ENCODE assay signal across 8 mouse cellular contexts in the genomic region with DNA sequence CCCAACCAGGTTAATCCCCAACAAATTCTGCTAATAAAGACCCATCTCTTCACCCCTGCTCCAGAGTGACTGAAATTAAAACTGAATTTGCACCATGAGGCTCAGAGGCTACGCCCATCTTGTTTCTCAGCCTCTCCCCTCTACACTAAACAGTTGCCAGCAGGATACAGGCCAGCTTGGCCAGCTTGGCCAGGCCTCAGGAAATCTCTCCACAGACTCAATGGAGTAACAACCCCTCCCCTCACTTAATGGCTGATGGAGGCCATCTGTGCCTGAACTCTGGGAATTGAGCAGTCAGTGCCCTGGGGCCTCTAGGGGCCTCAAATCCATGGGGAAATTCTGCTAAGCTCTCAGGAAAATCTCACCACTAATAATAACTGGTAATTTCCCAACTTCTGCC.
DNase-seq lines count a peak whose midpoint lies in the region; ATAC-seq lines count a peak whose summit lies in the region.

No protein-coding gene starts in this region.

- H3K9me3 ChIP-seq in heart, embryonic 10.5 days = no peaks in the 10 kb centered on the region
- no peaks in the 10 kb centered on the region for H3K9me3 ChIP-seq in embryonic facial prominence, embryonic 14.5 days (ENCODE audit: control insufficient read depth, low read length)

- no peak overlapping the region for H3K4me3 ChIP-seq in heart, embryonic 10.5 days
- H3K4me3 ChIP-seq in embryonic facial prominence, embryonic 14.5 days (ENCODE audit: low read depth, low read length) = no peak overlapping the region

- no peaks in the 10 kb centered on the region for H3K27me3 ChIP-seq in heart, embryonic 10.5 days (ENCODE audit: insufficient read depth, poor library complexity, severe bottlenecking)
- H3K27me3 ChIP-seq in embryonic facial prominence, embryonic 14.5 days (replicated peaks; ENCODE audit: control insufficient read depth, insufficient read depth, low read length) = no peaks in the 10 kb centered on the region

- no peak overlapping the region for H3K4me2 ChIP-seq in embryonic facial prominence, embryonic 14.5 days (ENCODE audit: low read depth, low read length)

- ATAC-seq in embryonic facial prominence, embryonic 14.5 days (ENCODE audit: low read depth) = peak; percentile 82

- peak; percentile 99 for DNase-seq in heart, adult 11 months
- no peak for DNase-seq in heart, embryonic 10.5 days (ENCODE audit: low spot score)
- peak; percentile 56 for DNase-seq in adrenal gland, postnatal 14 days
- peak; percentile 57 for DNase-seq in embryonic facial prominence, embryonic 14.5 days (ENCODE audit: low spot score)
- DNase-seq in kidney, adult 11 months = peak; percentile 43
- DNase-seq in lung, postnatal 10 days = peak; percentile 89
- peak; percentile 72 to 77 for DNase-seq in urinary bladder, postnatal 4 days (ENCODE audit: low spot score in 2 of 2)
- DNase-seq in left cerebral cortex, adult 18-20 months (ENCODE audit: low spot score in 2 of 2) = no peak

- no peaks in the 10 kb centered on the region for H3K36me3 ChIP-seq in heart, embryonic 10.5 days
- H3K36me3 ChIP-seq in embryonic facial prominence, embryonic 14.5 days (ENCODE audit: control insufficient read depth, insufficient read depth, low read length) = no peaks in the 10 kb centered on the region

- WGBS in heart, embryonic 10.5 days = 62% methylated on average over 1 of the region's 1 CpGs
- 50% methylated on average over 1 of the region's 1 CpGs for WGBS in embryonic facial prominence, embryonic 14.5 days

- no peaks in the 10 kb centered on the region for H3K4me1 ChIP-seq in heart, embryonic 10.5 days
- H3K4me1 ChIP-seq in embryonic facial prominence, embryonic 14.5 days (ENCODE audit: control insufficient read depth, insufficient read depth, low read length) = no peaks in the 10 kb centered on the region

- no peak overlapping the region for H3K27ac ChIP-seq in heart, embryonic 10.5 days
- no peak overlapping the region for H3K27ac ChIP-seq in embryonic facial prominence, embryonic 14.5 days (replicated peaks; ENCODE audit: low read depth, low read length)

- no peak overlapping the region for H3K9ac ChIP-seq in embryonic facial prominence, embryonic 14.5 days (ENCODE audit: low read depth, low read length)

Comparison
In these comparisons a context has a peak if more than half of its experiments do, and no peak if none do; other contexts are left out.
1. DNase-seq: peak in heart, adult 11 months (single experiment), adrenal gland, postnatal 14 days (single experiment), embryonic facial prominence, embryonic 14.5 days (single experiment), kidney, adult 11 months (single experiment), lung, postnatal 10 days (single experiment) and urinary bladder, postnatal 4 days (2 of 2); none in heart, embryonic 10.5 days (single experiment) and left cerebral cortex, adult 18-20 months (0 of 2).